Mouse (Mus musculus) mature B cell (primary cell): ENCODE data around the gene Trmt1l.
"Not testable (repeated sequence)": the region's sequence is repeated elsewhere in the genome, so short reads cannot be mapped to it uniquely, and the experiment has no call there.

Experiments used
- in situ Hi-C: fragments of 300-500 bp; cut with MboI; formaldehyde crosslinking; loops from 2 replicates; pipeline ENCODE4 v1.14.3; 2019

Trmt1l gene

GRCm38 (mm10) chr1:151428263-151429221 is at the start of gene Trmt1l, which contains the start of gene Swt1:
Gene Trmt1l, plus strand, starts transcription at chr1:151428542.
Gene Swt1, minus strand, starts transcription at chr1:151428455.
- in situ Hi-C loops: no loop called here

- in situ Hi-C loops: no loop called here
These were observed 38.3 kb upstream of the Trmt1l start for GRCm38 (mm10) chr1:151390029-151390428.

GRCm38 (mm10) chr1:151409827-151410226 is 18.5 kb upstream of the Trmt1l start:
- in situ Hi-C loops: no loop called here

- in situ Hi-C loops: no loop called here
These were observed 6.2 kb upstream of the Trmt1l start for GRCm38 (mm10) chr1:151422178-151422577.

GRCm38 (mm10) chr1:151426947-151427600 is 1.3 kb upstream of the Trmt1l start:
- in situ Hi-C loops: no loop called here

GRCm38 (mm10) chr1:151427888-151428262 is 467 bp upstream of the Trmt1l start:
- in situ Hi-C loops: no loop called here

- in situ Hi-C loops: no loop called here
These were observed 974 bp downstream of the Trmt1l start for GRCm38 (mm10) chr1:151429316-151429715.

GRCm38 (mm10) chr1:151435431-151435830 is 7.1 kb downstream of the Trmt1l start:
- in situ Hi-C loops: no loop called here

- in situ Hi-C loops: no loop called here
These were observed 21.5 kb downstream of the Trmt1l start for GRCm38 (mm10) chr1:151449866-151450265.

GRCm38 (mm10) chr1:151450851-151451250 is 22.5 kb downstream of the Trmt1l start:
- in situ Hi-C loops: no loop called here

GRCm38 (mm10) chr1:151451946-151452345 is 23.6 kb downstream of the Trmt1l start:
- in situ Hi-C loops: no loop called here

GRCm38 (mm10) chr1:151457087-151457486 is 28.7 kb downstream of the Trmt1l start:
- in situ Hi-C loops: no loop called here

- in situ Hi-C loops: no loop called here
These were observed 32.9 kb downstream of the Trmt1l start for GRCm38 (mm10) chr1:151461265-151461664.

- in situ Hi-C loops: no loop called here
These were observed 36.6 kb downstream of the Trmt1l start for GRCm38 (mm10) chr1:151464914-151465313.

- in situ Hi-C loops: no loop called here
These were observed 38.2 kb downstream of the Trmt1l start for GRCm38 (mm10) chr1:151466571-151466970.

- in situ Hi-C loops: no loop called here
These were observed 43.1 kb downstream of the Trmt1l start for GRCm38 (mm10) chr1:151471429-151471828.

GRCm38 (mm10) chr1:151472386-151472785 is 44.0 kb downstream of the Trmt1l start:
- in situ Hi-C loops: not testable (repeated sequence)

GRCm38 (mm10) chr1:151482497-151482896 is 54.2 kb downstream of the Trmt1l start:
- in situ Hi-C loops: loop anchor here (25.0 kb wide), 1 partner anchor 230 kb away; no protein-coding TSS in a partner anchor

GRCm38 (mm10) chr1:151483568-151483967 is 55.2 kb downstream of the Trmt1l start:
- in situ Hi-C loops: loop anchor here (25.0 kb wide), 1 partner anchor 229 kb away; no protein-coding TSS in a partner anchor

GRCm38 (mm10) chr1:151484754-151485153 is 56.4 kb downstream of the Trmt1l start:
- in situ Hi-C loops: loop anchor here (25.0 kb wide), 1 partner anchor 228 kb away; no protein-coding TSS in a partner anchor

- in situ Hi-C loops: loop anchor here (25.0 kb wide), 1 partner anchor 222 kb away; no protein-coding TSS in a partner anchor
These were observed 61.5 kb downstream of the Trmt1l start for GRCm38 (mm10) chr1:151489806-151490205.

- in situ Hi-C loops: loop anchor here (25.0 kb wide), 1 partner anchor 220 kb away; no protein-coding TSS in a partner anchor
These were observed 64.1 kb downstream of the Trmt1l start for GRCm38 (mm10) chr1:151492419-151492818.
